ENCODE assay signal across 21 mouse cellular contexts in genomic region chr5:150292186-150292585, GRCm38 (mm10).
DNase-seq lines count a peak whose midpoint lies in the region; ATAC-seq and TF ChIP-seq lines count a peak whose summit lies in the region.
"Had no signal": no experiment of that assay in that cellular context is flagged by ENCODE, and none has a peak within 500 bp of the region (broad histone marks: within the 10 kb centered on the region; RNA-seq: fewer than 3 reads in every experiment).

No protein-coding gene starts in this region.

- WGBS in hindbrain, postnatal 0 days, result 34% methylated on average over 3 of the region's 3 CpGs
- WGBS in hindbrain, embryonic 13.5 days, result 41% methylated on average over 3 of the region's 3 CpGs

- H3K27me3 ChIP-seq in hindbrain, postnatal 0 days (ENCODE audit: insufficient read depth, low read length), result no peaks in the 10 kb centered on the region
- H3K27me3 ChIP-seq in hindbrain, embryonic 13.5 days, result no peaks in the 10 kb centered on the region
- H3K27me3 ChIP-seq: embryonic facial prominence, embryonic 13.5 days; forebrain, embryonic 15.5 days; midbrain, embryonic 15.5 days had no signal

- H3K4me3 ChIP-seq in hindbrain, postnatal 0 days (ENCODE audit: low read length), result no peak overlapping the region
- H3K4me3 ChIP-seq in hindbrain, embryonic 13.5 days, result no peak overlapping the region
- no peak overlapping the region for H3K4me3 ChIP-seq in layer of hippocampus, adult 2 months
- H3K4me3 ChIP-seq: embryonic facial prominence, embryonic 13.5 days; forebrain, embryonic 15.5 days; limb, embryonic 10.5 days; midbrain, embryonic 15.5 days had no signal

- H3K27ac ChIP-seq in hindbrain, postnatal 0 days, result no peak overlapping the region
- no peak overlapping the region for H3K27ac ChIP-seq in hindbrain, embryonic 13.5 days
- 0 out of 2 replicates have a peak overlapping the region, but pooled peaks have one; percentile 23 for H3K27ac ChIP-seq in layer of hippocampus, adult 2 months
- H3K27ac ChIP-seq: embryonic facial prominence, embryonic 13.5 days; forebrain, embryonic 15.5 days; limb, embryonic 10.5 days; macrophage; midbrain, embryonic 15.5 days had no signal

- DNase-seq in hindbrain, postnatal 0 days (ENCODE audit: low spot score), result no peak
- DNase-seq in layer of hippocampus, adult 2 months (ENCODE audit: low spot score in 2 of 2), result no peak
- DNase-seq in layer of hippocampus, adult 9-11 months, result no peak
- DNase-seq in 416B (ENCODE audit: low read depth), result peak; percentile 28
- DNase-seq in right cerebral cortex, postnatal 4 days, result no peak
- DNase-seq: adrenal gland, adult 2 months; cerebellum, adult 8-10 months; gastrocnemius, postnatal 25 days; kidney, adult 2 months; lung, adult 18-20 months; thymus, adult 18-20 months; thymus, postnatal 4 days had no signal

- ATAC-seq in hindbrain, postnatal 0 days, result 0 out of 2 replicates have a peak, but pooled peaks have one; percentile 21
- no peak for ATAC-seq in hindbrain, embryonic 13.5 days (ENCODE audit: low FRiP score)
- ATAC-seq in common myeloid progenitor, adult 5-6 weeks (replicated peaks; ENCODE audit: low read depth, poor library complexity, severe bottlenecking), result peak; percentile 48; the same call in 1 of the 2 replicates
- no peak for ATAC-seq in cerebellum, adult (ENCODE audit: insufficient number of reproducible peaks, low FRiP score, low TSS enrichment)
- ATAC-seq: forebrain, embryonic 15.5 days; hindbrain, embryonic 16.5 days; midbrain, embryonic 15.5 days had no signal

- H3K9ac ChIP-seq in hindbrain, postnatal 0 days (replicated peaks; ENCODE audit: low read length), result no peak overlapping the region
- H3K9ac ChIP-seq in hindbrain, embryonic 13.5 days, result no peak overlapping the region
- H3K9ac ChIP-seq: embryonic facial prominence, embryonic 13.5 days; forebrain, embryonic 15.5 days; midbrain, embryonic 15.5 days had no signal

- H3K4me2 ChIP-seq in hindbrain, postnatal 0 days (ENCODE audit: low read depth, low read length), result no peak overlapping the region
- H3K4me2 ChIP-seq in hindbrain, embryonic 13.5 days, result no peak overlapping the region
- H3K4me2 ChIP-seq: embryonic facial prominence, embryonic 13.5 days; forebrain, embryonic 15.5 days; midbrain, embryonic 15.5 days had no signal

- H3K9me3 ChIP-seq in hindbrain, postnatal 0 days (ENCODE audit: low read length), result no peaks in the 10 kb centered on the region
- no peaks in the 10 kb centered on the region for H3K9me3 ChIP-seq in hindbrain, embryonic 13.5 days
- H3K9me3 ChIP-seq: embryonic facial prominence, embryonic 13.5 days; forebrain, embryonic 15.5 days; limb, embryonic 10.5 days; midbrain, embryonic 15.5 days had no signal

- TF ChIP-seq CTCF in hindbrain, postnatal 0 days (IDR thresholded peaks at IDR 0.05; ENCODE audit: low read depth), result no peak
- TF ChIP-seq CTCF in layer of hippocampus, adult 2 months (conservative IDR thresholded peaks at IDR 0.05), result no peak

- H3K36me3 ChIP-seq in hindbrain, postnatal 0 days (ENCODE audit: insufficient read depth, low read length), result no peaks in the 10 kb centered on the region
- H3K36me3 ChIP-seq in hindbrain, embryonic 13.5 days, result no peaks in the 10 kb centered on the region; the same call in 1 of the 2 replicates
- H3K36me3 ChIP-seq: embryonic facial prominence, embryonic 13.5 days; forebrain, embryonic 15.5 days; limb, embryonic 10.5 days; midbrain, embryonic 15.5 days had no signal

- no peaks in the 10 kb centered on the region for H3K4me1 ChIP-seq in hindbrain, postnatal 0 days (ENCODE audit: insufficient read depth, low read length)
- H3K4me1 ChIP-seq in hindbrain, embryonic 13.5 days (replicated peaks), result peaks cover 22% of the 10 kb centered on the region
- H3K4me1 ChIP-seq: forebrain, embryonic 15.5 days; midbrain, embryonic 15.5 days had no signal

Comparison
In these comparisons a context has a peak if more than half of its experiments do, and no peak if none do; other contexts are left out.
1. ATAC-seq: peak in hindbrain, postnatal 0 days (single experiment) and common myeloid progenitor, adult 5-6 weeks (single experiment); none in hindbrain, embryonic 13.5 days (single experiment) and cerebellum, adult (single experiment).